13 mouse cellular contexts compared by ENCODE assay signal in genomic region chr8:92839876-92840275, GRCm38 (mm10). TPM values are rescaled to one million over a fixed set of nuclear protein-coding genes. Genes with fewer than 3 reads are reported as not detected.
DNase-seq lines count a peak whose midpoint lies in the region; ATAC-seq lines count a peak whose summit lies in the region.
"Had no signal": no experiment of that assay in that cellular context is flagged by ENCODE, and none has a peak within 500 bp of the region (broad histone marks: within the 10 kb centered on the region; RNA-seq: fewer than 3 reads in every experiment).

No protein-coding gene starts in this region.

- H3K27me3 ChIP-seq in heart, embryonic 11.5 days (ENCODE audit: control insufficient read depth, insufficient read depth, low read length): no peaks in the 10 kb centered on the region
- H3K27me3 ChIP-seq: liver, embryonic 15.5 days; midbrain, embryonic 12.5 days had no signal

- H3K36me3 ChIP-seq in heart, embryonic 11.5 days (ENCODE audit: control insufficient read depth, insufficient read depth, low read length): peaks cover 16% of the 10 kb centered on the region
- H3K36me3 ChIP-seq: liver, embryonic 15.5 days; midbrain, embryonic 12.5 days had no signal

- H3K4me1 ChIP-seq in heart, embryonic 11.5 days (ENCODE audit: control insufficient read depth, insufficient read depth, low read length): no peaks in the 10 kb centered on the region
- H3K4me1 ChIP-seq: liver, embryonic 15.5 days; midbrain, embryonic 12.5 days had no signal

- no peak overlapping the region for H3K4me2 ChIP-seq in heart, embryonic 11.5 days
- H3K4me2 ChIP-seq: liver, embryonic 15.5 days; midbrain, embryonic 12.5 days had no signal

- no peak for ATAC-seq in heart, embryonic 11.5 days (replicated peaks; ENCODE audit: insufficient number of reproducible peaks, low FRiP score, low TSS enrichment)
- ATAC-seq in megakaryocyte, adult 5-6 weeks (ENCODE audit: poor library complexity, severe bottlenecking): peak; percentile 97
- ATAC-seq in activated CD4-positive, CD25-positive, alpha-beta regulatory T cell, adult 4 months: no peak
- ATAC-seq: intestine, embryonic 16.5 days had no signal

- intact Hi-C loops in heart, postnatal 14 days (cut with DNase I): loop anchor here (2.0 kb wide), 1 partner anchor 21 kb away; no protein-coding TSS in a partner anchor

- DNase-seq in heart, postnatal 14 days: peak; percentile 35 to 52
- DNase-seq in adrenal gland, postnatal 14 days: peak; percentile 64
- DNase-seq in fat pad, adult 2 months (ENCODE audit: extremely low read depth, low read depth, low spot score): peak; percentile 10
- DNase-seq in thymus, postnatal 0 days (ENCODE audit: low spot score): no peak
- DNase-seq: cerebellum, postnatal 25 days; right cerebral cortex, postnatal 25 days had no signal

- H3K9ac ChIP-seq in heart, embryonic 11.5 days (ENCODE audit: low read depth, low read length): no peak overlapping the region
- H3K9ac ChIP-seq: liver, embryonic 15.5 days; midbrain, embryonic 12.5 days had no signal

- 92% methylated on average over 7 of the region's 7 CpGs for WGBS in heart, embryonic 11.5 days (ENCODE audit: insufficient replicate concordance)

- H3K9me3 ChIP-seq in heart, embryonic 11.5 days (replicated peaks; ENCODE audit: control insufficient read depth, low read length): no peaks in the 10 kb centered on the region
- H3K9me3 ChIP-seq: liver, embryonic 15.5 days; midbrain, embryonic 12.5 days had no signal

- H3K27ac ChIP-seq in heart, embryonic 11.5 days (ENCODE audit: low read depth, low read length): no peak overlapping the region
- H3K27ac ChIP-seq: liver, embryonic 15.5 days; midbrain, embryonic 12.5 days had no signal

- H3K4me3 ChIP-seq in heart, embryonic 11.5 days (ENCODE audit: low read depth, low read length): no peak overlapping the region
- H3K4me3 ChIP-seq: erythroblast, embryonic 14.5 days; liver, embryonic 15.5 days; midbrain, embryonic 12.5 days had no signal

RNA-seq across cellular contexts. Expression of gene Mmp2, which starts 12.8 kb away (rescaled TPM):
- 100 to 1,000 TPM; 132 to 154 TPM for total RNA-seq in heart, postnatal 14 days (2021)
- 107 TPM in 2 replicates for polyA plus RNA-seq in heart, embryonic 11.5 days (2014; fragmentation: Nextera tagmentation; extraction: Ambion mirVana)
- total RNA-seq in adrenal gland, postnatal 14 days (2021): 50.8 and 60.4 TPM in 2 replicates
- not detected in 2 replicates for total RNA-seq in megakaryocyte, adult 5-6 weeks (2015)
- total RNA-seq in megakaryocyte, adult 5-6 weeks (2017): not detected in 2 replicates
- 49.5 and 52.9 TPM in 2 replicates for polyA plus RNA-seq in thymus, postnatal 0 days (2015; fragmentation: Nextera tagmentation; extraction: Ambion mirVana)
- polyA plus RNA-seq in activated CD4-positive, CD25-positive, alpha-beta regulatory T cell, adult 4 months (2017; shearing (Covaris generic)): under 1 TPM in 1 of 2 experiments, not detected in 1; 0.19 TPM
- polyA plus RNA-seq: erythroblast, embryonic 14.5 days had no signal

RNA-seq across cellular contexts. Expression of gene Lpcat2, which starts 15.3 kb away (rescaled TPM):
- total RNA-seq in heart, postnatal 14 days (2021): 1 to 10 TPM; 1.6 to 1.9 TPM
- 2.0 and 2.5 TPM in 2 replicates for polyA plus RNA-seq in heart, embryonic 11.5 days (2014; fragmentation: Nextera tagmentation; extraction: Ambion mirVana)
- 2.8 TPM in 2 replicates for total RNA-seq in adrenal gland, postnatal 14 days (2021)
- total RNA-seq in megakaryocyte, adult 5-6 weeks (2015): 37.9 and 43.7 TPM in 2 replicates
- total RNA-seq in megakaryocyte, adult 5-6 weeks (2017): 32.1 and 39.6 TPM in 2 replicates
- polyA plus RNA-seq in thymus, postnatal 0 days (2015; fragmentation: Nextera tagmentation; extraction: Ambion mirVana): 20.2 and 25.5 TPM in 2 replicates
- polyA plus RNA-seq in activated CD4-positive, CD25-positive, alpha-beta regulatory T cell, adult 4 months (2017; shearing (Covaris generic)): under 1 TPM in 1 of 2 experiments, not detected in 1; 0.82 TPM

Comparison
In these comparisons a context has a peak if more than half of its experiments do, and no peak if none do; other contexts are left out.
1. RNA of gene Mmp2, which starts 12.8 kb away (total RNA-seq): 132 to 154 TPM in heart, postnatal 14 days and 50.8 to 60.4 TPM in adrenal gland, postnatal 14 days; not detected in megakaryocyte, adult 5-6 weeks; every median in the first group is over 10 times any median in the second.